Mouse (Mus musculus) frontal cortex, adult 2 months (tissue): ENCODE data around the gene Tesk1. TPM values are rescaled to one million over a fixed set of nuclear protein-coding genes. Genes with fewer than 3 reads are reported as not detected.
"Not testable (repeated sequence)": the region's sequence is repeated elsewhere in the genome, so short reads cannot be mapped to it uniquely, and the experiment has no call there.

Source experiments
- DNase-seq, 2 experiments: peaks; one replicate each; pipeline ENCODE4 v3.0.0; 2022; ENCODE audit warnings: low spot score in 1 of 2; ENCODE audit errors: extremely low spot score in 1 of 2
- polyA plus RNA-seq: library from polyadenylated mRNA; depleted of rRNA; stranded (reverse); fragments of >200 nt; gene quantifications from 2 replicates; pipeline ENCODE4 v1.2.3, GENCODE M21; 2012

Tesk1 gene
- polyA plus RNA-seq, 1 experiment = 70.5 TPM

DNA sequence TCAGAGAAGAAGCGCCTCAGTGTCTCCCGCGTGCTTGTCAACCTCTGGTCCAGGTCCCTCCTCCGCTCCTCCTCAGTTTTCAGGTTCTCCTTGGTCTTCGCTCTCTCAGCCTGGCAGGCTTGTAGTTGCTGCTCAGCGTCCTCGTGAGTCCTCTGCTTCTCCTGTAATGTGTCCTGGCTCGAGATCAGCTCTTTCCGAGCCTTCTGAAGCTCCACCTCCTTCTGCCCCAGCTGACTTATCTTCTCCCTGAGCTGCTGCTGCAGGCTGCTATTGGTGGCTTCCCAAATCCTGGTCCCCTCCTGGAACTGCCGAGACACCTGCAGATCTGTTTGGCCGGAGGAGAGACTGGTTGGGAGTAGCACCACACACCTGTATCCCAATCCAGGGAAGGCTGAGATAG is 10.6 kb downstream of the Tesk1 start:
- DNase-seq = no peak

DNA sequence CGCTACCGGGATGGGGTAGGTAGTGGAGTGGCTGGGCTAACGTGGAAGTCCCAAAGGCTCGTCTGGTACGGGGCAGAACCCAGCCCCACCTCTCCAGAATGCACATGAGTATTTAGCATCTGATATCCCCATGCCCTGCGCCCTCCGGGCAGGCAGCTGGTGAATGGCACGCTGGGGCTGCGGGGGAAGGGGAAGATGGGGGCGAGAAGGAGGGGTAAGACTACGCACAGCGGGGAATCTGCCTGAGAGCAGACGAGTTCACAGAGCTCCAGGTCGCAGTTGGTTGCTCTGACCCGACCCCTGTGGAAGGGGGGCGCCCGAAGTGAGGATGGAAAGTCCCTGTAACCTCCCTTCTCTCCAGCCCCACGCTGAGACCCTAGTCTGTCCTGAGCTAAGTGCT is 11.7 kb downstream of the Tesk1 start:
- no peak for DNase-seq

DNA sequence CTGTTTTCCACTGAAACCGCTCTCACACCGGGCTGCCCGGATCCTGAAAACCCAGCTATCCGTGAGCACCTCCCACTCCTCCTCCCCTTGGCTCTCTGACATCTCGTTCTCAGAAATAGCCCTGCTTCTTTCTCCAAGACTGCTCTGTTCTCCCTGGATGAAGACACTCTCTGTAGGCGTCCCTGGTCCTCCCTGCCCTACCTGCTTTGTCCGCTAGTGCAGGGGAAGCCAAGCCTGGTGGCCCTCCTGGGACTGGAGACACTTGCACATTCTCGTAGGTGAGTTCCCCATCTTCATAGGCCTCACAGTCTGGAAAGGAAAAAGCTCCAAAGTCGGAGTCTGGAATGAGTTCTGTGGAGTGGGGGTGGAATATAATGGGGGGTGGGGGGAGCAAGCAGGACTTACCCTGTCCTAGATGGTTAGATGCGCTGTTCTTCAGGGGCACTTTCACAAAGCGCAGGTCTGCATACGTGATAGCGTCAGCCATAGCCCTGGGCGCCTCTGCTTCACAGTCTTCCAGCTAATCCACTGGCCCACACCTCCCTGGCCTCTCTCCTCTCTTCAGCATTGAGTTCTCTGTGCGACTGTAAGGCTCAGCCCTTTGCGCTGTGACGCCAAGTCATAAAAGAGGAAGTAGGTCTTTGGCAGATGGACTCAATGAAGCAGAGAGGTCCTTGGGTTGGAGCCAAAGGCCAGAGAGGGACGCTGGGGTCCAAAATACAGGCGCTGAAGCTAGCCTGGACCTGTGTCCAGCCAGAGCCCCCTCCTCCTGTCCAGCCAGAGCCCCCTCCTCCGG is 12.5 kb downstream of the Tesk1 start, which contains the start of gene Cd72:
TSS of gene Cd72 (minus strand) at position 588 of the 796 bp plus-strand sequence.
- no peak for DNase-seq

DNA sequence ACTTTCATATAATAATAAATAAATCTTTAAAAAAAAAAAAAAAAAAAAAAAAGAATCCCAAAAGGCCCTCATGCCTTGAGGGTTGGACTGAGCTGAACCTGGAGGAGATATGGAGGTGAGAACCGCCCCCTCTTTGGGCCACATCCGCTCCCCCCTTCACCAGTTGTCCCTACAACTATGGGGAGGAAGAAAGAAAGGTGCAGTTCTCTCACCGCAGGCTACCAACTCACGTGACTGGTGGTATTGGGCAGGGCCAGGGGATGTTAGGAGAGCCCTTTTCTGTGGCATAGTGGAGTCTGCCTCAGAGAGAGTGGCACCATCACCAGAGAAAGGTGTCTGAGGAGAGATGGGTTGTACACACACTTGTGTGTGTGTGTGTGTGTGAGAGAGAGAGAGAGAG is 14.7 kb downstream of the Tesk1 start:
- DNase-seq = no peak

DNA sequence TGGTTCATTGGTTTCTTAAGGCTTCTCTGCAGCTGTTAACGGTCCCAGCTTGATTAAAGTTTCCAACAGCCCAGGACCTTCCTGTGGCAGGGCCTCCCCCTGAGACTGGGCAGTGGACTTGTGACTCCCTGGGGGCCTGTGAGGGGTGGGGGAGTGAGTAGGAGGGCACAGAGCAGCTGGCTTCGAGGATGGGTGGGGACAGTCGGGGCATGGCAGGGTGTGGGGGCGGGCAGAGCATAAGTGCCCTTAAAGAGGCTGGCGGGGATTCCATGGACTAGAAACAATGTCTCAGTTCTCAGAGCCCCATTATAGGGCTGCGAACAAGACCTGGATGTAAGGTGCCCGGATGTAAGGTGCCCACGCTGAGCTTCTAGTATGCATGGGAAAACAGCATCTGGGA is 15.4 kb downstream of the Tesk1 start:
- no peak for DNase-seq

DNA sequence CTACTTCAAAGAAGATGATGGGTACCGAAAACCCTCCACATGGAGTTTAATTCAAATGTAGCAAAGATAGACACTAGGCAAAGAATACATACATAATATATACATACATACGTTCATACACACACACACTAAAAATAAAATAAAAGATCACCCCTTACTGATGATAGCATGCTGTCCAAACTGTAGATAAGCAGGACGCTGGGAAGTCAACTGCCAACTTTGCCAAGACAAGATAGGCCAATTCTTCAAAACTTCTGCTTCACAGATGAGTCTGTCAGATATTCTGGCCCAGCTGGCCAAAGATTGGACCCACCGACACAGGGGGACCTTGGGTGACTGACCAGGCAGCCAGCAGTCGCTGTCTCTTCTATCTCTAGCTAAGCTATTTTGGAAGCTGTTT is 21.4 kb downstream of the Tesk1 start:
- DNase-seq = no peak

DNA sequence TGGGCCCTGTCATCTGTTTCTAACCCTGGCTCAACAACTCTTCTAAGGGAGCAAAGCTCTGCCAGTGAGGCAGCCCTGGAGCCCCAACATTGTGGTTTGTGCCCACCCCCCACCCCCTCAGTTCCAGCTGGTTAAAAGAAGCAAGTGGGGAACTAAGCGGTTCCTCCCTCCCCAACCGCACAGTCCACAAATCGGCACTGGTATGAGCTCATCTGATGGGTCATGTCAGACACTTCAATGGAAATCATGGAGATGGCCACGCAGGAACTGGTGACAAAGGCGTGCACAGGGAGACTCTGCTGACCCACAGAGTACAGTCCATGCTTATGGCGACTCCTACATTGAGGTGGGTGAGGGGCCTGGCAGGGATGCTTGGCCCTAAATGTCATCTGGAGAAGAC is 24.2 kb downstream of the Tesk1 start:
- DNase-seq = no peak

DNA sequence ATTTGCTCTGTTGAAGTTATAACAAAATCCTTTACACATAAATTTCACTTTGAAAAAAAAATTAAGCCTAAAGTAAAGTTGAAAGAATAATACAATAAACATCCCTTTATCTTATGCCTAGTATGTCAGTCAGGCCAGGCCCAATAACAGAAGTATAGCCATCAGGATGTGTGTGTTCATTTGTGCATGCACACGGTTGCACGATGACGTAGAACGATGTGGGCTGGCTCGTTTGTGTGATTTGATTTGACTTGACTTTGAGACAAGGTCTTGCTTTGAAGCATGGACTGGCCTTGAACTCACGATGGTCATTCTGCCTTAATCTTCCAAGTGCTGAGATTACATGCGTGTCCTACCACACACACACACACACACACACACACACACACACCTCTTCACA is 25.1 kb downstream of the Tesk1 start:
- no peak for DNase-seq

DNA sequence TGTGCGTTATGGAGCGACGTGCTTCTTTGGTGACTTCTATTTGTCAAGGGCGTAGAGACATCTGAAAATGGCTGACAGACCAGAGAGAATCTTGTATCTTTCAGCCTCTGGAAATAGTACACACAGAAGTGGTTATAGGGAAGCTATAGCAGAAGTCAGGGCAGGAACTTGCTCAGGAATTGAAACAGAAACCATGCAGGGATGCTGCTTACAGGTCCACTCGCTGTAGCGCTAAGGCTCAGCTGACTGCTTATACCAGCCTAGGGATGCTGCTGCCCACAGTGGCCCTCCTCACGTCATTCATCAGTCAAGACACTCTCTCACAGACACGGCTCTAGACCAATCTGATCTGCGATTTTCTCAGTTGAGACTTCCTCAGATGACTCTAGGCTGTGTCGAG is 28.6 kb downstream of the Tesk1 start:
- DNase-seq = no peak

DNA sequence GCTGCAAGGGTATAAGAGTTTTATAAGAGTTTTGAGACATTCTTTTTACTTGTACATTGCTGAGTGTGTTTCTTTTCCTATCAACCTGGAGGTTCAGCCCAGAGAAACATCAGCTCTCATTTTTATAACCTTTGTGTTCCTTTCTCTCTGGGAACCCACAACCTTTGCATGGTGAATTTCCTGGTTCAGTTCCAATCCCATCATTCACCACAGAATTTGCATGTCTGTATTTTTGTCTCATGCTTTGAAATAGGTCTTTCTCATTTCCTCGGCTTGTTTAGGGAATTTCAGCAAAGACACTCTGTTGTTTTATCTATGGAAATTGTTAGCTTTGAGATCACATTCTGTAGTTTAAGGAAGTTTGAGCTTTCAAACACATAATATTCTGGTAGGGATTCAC is 31.9 kb downstream of the Tesk1 start:
- no peak for DNase-seq

DNA sequence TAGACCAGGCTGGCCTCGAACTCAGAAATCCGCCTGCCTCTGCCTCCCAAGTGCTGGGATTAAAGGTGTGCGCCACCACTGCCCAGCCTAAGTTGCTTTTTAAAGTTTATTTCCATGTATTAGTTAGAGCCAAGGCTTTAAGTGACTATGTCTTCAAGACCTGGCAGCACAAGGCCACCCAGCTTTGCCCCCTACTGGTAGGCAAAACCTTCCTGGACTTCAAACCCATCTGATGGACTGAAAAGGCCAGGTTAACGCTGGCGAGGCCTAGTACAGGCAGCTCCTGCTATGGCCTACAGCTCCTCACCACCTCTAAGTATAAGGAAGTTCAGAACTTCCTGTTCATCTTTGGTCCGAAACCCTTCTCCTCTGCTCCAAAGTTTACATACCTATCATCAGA is 34.9 kb downstream of the Tesk1 start:
- DNase-seq = no peak

DNA sequence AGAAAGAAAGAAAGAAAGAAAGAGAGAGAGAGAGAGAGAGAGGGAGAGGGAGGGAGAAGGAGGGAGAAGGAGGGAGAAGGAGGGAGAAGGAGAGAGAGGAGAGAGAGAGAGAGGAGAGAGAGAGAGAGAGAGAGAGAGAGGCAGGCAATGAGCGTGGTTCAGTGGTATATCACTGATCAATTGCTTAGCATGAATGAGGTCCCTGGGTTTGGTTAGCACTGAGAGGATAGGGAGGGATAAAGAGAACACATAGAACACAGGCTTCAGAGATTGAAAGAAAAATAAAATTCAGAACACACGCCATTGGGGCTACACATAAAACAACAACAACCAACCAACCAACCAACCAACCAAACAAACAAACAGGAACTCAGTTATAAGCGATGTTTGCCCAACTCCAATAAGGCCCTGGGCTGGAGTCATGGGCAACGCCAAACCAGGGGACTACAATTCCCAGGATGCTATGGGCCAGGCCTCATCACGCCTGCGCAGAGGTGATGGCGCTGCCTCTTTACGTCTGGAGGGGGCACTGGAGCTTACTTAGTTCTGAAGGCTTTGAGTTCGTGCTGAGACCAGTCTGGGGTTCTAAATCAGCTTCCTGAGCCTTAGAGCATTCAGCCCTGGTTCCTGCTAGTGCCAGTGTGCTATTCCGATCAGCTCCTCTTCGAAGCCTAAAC is 36.3 kb downstream of the Tesk1 start:
- peak; percentile 82 to 88 for DNase-seq

DNA sequence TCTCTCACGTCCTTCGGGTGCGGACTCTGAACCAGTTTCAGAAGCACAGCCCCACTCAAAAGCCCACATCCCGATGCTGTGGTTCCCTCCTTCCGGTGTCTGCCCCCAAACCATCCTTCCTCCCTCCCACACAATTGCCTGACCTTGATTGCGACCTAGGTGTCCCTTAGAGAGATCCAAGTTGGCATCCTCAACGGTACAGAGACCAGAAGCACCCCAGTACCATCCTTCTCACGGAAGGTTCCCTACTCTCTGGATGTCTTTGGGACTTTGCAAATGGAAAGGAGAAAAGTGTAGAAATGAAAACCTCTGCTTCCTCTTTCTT is 36.8 kb downstream of the Tesk1 start:
- DNase-seq = no peak

DNA sequence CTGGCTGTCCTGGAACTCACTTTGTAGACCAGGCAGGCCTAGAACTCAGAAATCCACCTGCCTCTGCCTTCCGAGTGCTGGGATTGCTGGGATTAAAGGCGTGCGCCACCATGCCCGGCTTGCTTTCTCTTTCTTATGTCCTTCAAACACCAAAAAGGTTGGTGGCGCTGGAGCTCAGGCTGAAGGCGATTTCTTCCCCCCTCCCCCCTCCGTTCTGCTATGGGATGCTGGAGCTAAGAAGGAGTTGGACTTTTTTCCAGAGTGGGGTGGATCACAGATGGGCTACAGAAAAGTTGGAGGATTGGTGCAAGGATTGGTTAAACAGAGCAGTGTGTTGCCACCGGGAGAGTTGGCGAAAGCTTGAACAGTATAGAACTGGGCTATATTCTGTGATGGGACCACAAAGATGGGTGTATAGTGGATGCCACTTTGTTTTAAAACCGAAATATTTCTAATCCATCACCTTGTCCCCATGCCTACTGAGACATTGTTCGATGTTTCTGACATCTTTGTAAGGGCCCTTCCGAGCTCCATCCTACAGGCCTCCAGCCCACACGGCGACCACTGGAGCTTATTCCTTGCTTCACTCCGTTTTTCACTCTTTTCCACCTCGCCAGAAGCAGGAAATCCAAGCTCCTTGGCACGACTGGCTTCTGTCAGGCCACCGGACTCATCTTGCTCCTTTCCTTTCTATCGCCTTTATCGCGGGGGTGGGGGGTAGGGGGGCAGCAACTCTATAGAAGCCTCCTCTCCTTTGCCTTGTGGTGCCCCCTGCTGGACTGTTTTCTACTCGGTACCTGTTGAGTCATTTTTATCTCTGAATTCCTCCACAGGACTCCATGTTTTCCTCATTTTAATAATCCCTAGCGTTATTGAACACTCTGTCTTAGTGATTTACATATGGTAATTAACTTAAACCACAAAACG is 37.4 kb downstream of the Tesk1 start:
- DNase-seq = peak in 1 of 2 experiments; percentile 62

DNA sequence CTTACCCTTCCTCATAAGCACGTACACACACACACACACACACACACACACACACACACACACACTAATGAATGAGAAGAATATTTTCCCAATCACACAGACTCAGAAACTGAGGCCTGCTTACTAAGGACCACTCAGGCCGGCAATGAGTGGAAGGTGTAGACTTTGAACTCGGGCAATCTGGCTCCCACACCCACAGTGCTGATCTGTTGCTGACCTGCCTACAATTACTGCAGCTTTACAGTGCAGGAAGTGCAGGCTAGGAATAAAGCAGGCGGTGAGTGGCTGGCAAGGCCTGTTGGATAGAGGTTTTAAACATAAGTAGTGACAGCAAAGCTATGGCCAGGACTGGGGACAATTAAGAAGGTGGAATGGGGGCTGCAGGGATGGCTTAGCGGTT is 39.2 kb downstream of the Tesk1 start:
- no peak for DNase-seq

DNA sequence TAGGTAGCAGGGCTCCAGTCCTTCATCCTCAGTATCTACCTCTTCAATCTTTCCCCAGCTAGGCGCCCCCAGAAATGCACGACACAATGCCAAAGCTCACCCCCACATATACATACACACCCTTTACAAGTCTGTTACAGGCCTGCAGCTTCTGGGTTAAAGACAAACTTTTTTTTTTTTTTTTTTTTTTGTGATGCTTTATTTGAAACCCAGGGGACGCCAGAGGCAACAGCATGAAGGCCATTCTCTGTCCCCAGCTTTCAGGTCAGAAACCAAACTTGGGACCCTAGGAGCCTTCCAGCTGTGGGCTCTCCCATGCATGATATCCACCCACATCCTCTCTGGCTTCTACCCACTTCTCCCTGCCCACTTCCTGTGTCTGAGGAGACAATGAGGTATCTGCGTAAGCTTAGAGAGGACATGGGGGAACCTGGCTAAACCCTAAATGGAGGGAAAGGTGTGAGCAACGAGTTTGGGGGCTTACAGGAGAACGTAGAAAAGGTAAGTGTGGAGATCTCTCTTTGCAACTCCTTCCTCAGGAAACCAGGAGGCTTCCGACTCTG is 40.2 kb downstream of the Tesk1 start:
- DNase-seq = no peak

DNA sequence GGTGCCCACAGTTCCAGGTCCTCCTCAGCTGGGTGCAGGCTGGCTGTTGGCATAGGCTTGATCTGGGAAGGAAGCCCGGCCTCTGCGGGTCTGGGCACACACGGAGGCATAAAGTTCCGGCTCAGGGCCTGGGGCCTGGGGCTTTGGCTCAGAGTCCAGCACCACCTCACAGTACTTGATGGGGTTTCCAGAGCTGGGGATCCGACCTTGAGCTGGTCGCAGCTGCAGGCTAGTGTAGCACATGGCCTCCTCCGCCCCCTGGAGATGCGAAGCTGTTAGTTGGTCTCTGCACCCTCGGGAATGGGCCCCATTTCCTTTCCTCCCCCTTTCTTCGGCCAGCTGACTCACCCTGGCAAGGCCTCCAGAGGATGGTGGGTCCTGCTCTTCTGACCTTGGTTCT is 40.9 kb downstream of the Tesk1 start:
- DNase-seq = no peak

DNA sequence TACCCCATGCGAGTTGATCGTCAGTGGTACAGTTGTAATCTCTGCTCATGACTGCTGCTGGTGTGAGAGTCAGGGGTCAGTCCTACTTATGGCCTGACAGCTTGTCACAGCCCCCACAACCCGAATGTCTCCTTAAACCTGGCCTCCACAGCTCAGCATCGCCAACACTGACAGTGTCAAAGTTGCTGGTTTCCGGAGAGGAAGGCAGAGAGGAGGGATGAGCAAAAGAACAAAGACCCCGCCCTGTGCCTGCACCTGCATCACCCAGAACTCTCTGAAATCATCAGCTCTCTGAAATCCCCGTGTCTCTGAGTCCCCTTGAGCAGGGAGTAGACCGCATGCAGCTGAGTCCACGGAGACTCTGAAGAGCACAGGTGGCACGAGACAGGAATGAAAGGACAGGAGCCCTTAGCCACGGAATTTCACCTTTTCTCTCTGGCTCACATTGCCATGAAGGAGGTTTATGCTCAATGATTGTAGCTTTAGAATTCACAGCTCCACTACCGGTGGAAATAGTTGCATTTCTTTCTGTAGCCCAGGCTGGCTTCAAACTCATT is 41.9 kb downstream of the Tesk1 start, which contains the start of gene Sit1:
TSS of gene Sit1 (minus strand) at position 200 of the 557 bp plus-strand sequence.
- DNase-seq = no peak

DNA sequence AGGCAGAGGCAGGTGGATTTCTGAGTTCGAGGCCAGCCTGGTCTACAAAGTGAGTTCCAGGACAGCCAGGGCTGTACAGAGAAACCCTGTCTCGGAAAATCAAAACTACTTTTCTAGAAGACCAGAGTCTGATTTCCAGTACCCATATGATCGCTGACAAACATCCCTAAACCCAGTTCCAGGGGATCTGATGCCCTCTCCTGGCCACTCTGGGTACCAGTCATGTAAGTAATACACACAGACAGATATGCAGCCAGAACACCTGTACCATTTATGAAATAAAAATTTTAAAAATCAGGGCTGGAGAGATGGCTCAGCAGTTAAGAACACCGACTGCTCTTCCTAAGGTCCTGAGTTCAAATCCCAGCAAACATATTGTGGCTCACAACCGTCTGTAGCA is 43.9 kb downstream of the Tesk1 start:
- not testable (repeated sequence) for DNase-seq

DNA sequence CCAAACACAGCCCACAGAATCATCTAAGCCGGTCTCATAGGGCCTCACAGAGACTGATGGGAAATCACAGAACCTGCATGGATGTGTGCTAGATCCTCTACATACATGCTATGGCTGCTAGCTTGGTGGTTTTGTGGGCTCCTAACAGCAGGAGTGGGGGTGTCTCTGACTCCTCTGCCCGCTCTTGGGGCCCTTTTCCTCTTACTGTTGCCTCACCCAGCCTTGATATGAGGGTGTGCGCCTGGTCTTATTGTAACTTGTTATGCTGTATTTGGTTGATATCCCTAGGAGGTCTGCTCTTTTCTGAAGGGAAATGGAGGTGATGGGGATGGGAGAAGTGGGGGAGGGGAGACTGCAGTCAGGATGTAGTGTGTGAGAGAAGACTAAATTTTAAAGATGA is 47.9 kb downstream of the Tesk1 start:
- no peak for DNase-seq

DNA sequence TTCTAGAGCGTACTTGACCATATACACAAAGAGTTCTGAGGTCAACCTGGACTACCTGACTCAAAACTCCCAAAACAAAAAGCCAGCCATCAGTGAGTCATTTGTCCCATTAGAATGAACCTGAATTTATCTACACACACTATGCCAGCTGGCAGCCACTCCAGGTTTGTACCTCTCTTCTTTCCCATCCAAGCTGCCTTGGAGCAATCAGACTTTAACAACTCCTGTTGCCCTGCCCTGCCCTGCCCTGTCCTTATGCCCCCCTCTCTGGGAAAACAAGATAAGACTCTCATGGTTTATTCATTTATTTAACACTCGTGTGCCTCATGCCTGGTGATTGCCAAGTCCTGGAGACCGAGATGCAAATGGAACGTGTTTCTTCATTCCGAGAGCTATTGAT is 49.1 kb downstream of the Tesk1 start:
- no peak for DNase-seq
